Mouse (Mus musculus): ENCODE results near the gene Eaf2. TPM values are rescaled to one million over a fixed set of nuclear protein-coding genes. Genes with fewer than 3 reads are reported as not detected.

Gene Eaf2
- total RNA-seq (2014; rRNA removed): 0.28 and 0.67 TPM in 2 replicates
- 0.28 and 0.29 TPM in 2 replicates for polyA plus RNA-seq (2012; rRNA removed)

DNA sequence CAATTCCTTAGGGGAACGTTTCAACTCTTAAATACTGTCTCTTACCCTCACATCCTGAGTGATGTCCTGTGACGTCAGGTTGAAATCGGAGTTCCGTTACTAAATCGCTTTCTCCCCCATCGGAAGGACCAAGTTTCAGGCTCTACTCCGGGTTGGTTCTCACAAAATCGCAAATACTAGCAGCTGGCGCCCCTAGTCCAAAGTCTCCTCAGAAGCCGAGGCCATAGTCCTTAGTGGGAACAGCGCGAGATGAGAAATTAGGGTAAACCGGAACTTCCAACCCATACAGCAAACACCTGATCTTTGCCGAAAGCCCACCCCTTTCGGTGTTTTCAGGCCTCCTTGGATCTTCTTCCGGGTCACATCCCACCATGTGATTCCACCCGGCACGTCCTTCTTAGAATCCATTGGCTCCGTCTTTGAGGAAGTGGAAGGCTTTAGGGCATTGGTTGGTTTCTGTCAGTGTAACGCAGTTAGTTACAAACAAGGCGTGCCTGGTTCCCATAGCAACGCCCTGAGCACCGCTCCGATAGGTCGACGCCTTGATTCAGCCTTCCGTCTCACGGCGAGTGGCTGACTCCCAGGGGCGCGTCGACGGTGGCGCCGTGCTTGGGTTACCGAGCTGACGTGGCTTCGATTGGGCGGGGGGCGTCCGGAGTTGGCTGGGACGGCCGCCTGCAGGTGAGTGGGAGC, at the start of gene Eaf2, which contains the start of gene Golgb1:
Gene Eaf2, minus strand, starts transcription at position 421 of the 693 bp plus-strand sequence.
Gene Golgb1, plus strand, starts transcription at position 558 of the 693 bp plus-strand sequence.
- TF ChIP-seq CTCF (IDR thresholded peaks at IDR 0.05; ENCODE audit: low read depth, low read length) (no peak), POLR2A (IDR thresholded peaks at IDR 0.05; ENCODE audit: extremely low read depth, insufficient read depth, low read length) (peak; percentile 56)

DNA sequence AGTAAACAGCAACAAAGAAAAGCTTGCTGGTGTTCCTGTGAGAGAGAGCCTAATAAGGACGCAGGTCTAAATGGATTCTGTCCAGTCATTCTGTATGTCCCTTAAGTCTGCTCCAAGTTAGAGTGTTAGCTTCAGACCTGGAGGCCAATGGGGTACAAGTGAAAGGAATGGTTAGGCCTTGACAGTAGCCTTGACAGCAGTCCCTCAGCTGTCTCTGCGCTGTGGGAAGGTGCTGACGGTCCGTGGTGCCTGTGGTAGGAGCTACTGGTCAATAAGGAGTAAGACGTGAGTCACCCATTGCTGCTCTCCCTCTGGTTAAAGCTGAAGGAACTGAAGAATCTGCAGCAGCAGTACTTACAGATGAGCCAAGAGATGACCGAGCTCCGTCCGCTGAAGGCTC, 49.5 kb upstream of the Eaf2 start:
- Histone ChIP-seq H3K27ac (replicated peaks; ENCODE audit: insufficient read depth, low read depth, low read length) (no peak overlapping the region), H3K9ac (ENCODE audit: low read depth, low read length) (no peak overlapping the region), H3K4me3 (ENCODE audit: insufficient read depth, low read depth, low read length) (no peak overlapping the region), H3K27me3 (ENCODE audit: control insufficient read depth, insufficient read depth, low read length) (no peaks in the 10 kb centered on the region), H3K79me2 (ENCODE audit: control insufficient read depth, insufficient read depth, low read length) (no peaks in the 10 kb centered on the region), H3K36me3 (ENCODE audit: control insufficient read depth, insufficient read depth, low read length) (peaks cover 58% of the 10 kb centered on the region), H3K4me1 (ENCODE audit: control insufficient read depth, insufficient read depth, low read length) (no peaks in the 10 kb centered on the region)
- WGBS: 95% methylated on average over 8 of the region's 8 CpGs
- no peak for DNase-seq (ENCODE audit: extremely low read depth, low read depth, low spot score)
- TF ChIP-seq CTCF (IDR thresholded peaks at IDR 0.05; ENCODE audit: low read depth, low read length): no peak
- TF ChIP-seq POLR2A (IDR thresholded peaks at IDR 0.05; ENCODE audit: extremely low read depth, insufficient read depth, low read length): no peak

More for the DNA sequence above, at the start of gene Eaf2, which contains the start of gene Golgb1:
- peak within 1 kb of the TSS; percentile 90 for H3K9ac ChIP-seq (ENCODE audit: low read depth, low read length)
- under 1% methylated on average over 43 of the region's 43 CpGs for WGBS
- peak within 1 kb of the TSS; percentile 82 for H3K4me3 ChIP-seq (ENCODE audit: insufficient read depth, low read depth, low read length)
- no peaks in the 10 kb centered on the region for H3K27me3 ChIP-seq (ENCODE audit: control insufficient read depth, insufficient read depth, low read length)
- peaks cover 15% of the 10 kb centered on the region; the same call in 1 of the 2 replicates for H3K79me2 ChIP-seq (ENCODE audit: control insufficient read depth, insufficient read depth, low read length)
- peak; percentile 100 for DNase-seq (ENCODE audit: extremely low read depth, low read depth, low spot score)
- H3K4me1 ChIP-seq (ENCODE audit: control insufficient read depth, insufficient read depth, low read length): peaks cover 10% of the 10 kb centered on the region
- peaks cover 3% of the 10 kb centered on the region; the same call in 1 of the 2 replicates for H3K36me3 ChIP-seq (ENCODE audit: control insufficient read depth, insufficient read depth, low read length)
- peak within 1 kb of the TSS; percentile 81 for H3K27ac ChIP-seq (replicated peaks; ENCODE audit: insufficient read depth, low read depth, low read length)

DNA sequence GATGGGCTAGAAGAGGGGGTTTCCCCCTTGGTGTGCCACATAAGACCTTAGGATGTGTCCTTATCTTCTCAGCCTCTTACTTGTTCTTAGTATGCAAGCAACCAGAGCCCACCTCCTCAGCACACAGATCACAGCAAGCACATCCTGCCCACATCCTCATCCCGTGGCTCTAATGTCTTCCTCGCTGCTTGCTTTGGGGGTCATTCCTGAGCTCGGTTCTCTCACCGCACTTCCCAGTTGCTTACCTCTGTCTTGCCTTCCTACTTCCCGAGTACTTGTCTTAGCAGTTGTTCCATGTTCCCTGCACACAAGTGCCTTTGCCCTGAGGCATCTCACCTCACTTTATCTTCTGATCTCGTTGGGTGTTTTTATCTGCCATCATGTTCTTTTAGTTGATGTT, 47.2 kb upstream of the Eaf2 start:
- TF ChIP-seq POLR2A (IDR thresholded peaks at IDR 0.05; ENCODE audit: extremely low read depth, insufficient read depth, low read length) (no peak), CTCF (IDR thresholded peaks at IDR 0.05; ENCODE audit: low read depth, low read length) (no peak)
- H3K27me3 ChIP-seq (ENCODE audit: control insufficient read depth, insufficient read depth, low read length): no peaks in the 10 kb centered on the region
- no peak overlapping the region for H3K27ac ChIP-seq (replicated peaks; ENCODE audit: insufficient read depth, low read depth, low read length)
- no peak overlapping the region for H3K9ac ChIP-seq (ENCODE audit: low read depth, low read length)
- H3K4me3 ChIP-seq (ENCODE audit: insufficient read depth, low read depth, low read length): no peak overlapping the region
- H3K36me3 ChIP-seq (ENCODE audit: control insufficient read depth, insufficient read depth, low read length): peaks cover 56% of the 10 kb centered on the region
- H3K4me1 ChIP-seq (ENCODE audit: control insufficient read depth, insufficient read depth, low read length): no peaks in the 10 kb centered on the region
- DNase-seq (ENCODE audit: extremely low read depth, low read depth, low spot score): no peak
- H3K79me2 ChIP-seq (ENCODE audit: control insufficient read depth, insufficient read depth, low read length): no peaks in the 10 kb centered on the region
- WGBS: 87% methylated on average over 6 of the region's 6 CpGs

DNA sequence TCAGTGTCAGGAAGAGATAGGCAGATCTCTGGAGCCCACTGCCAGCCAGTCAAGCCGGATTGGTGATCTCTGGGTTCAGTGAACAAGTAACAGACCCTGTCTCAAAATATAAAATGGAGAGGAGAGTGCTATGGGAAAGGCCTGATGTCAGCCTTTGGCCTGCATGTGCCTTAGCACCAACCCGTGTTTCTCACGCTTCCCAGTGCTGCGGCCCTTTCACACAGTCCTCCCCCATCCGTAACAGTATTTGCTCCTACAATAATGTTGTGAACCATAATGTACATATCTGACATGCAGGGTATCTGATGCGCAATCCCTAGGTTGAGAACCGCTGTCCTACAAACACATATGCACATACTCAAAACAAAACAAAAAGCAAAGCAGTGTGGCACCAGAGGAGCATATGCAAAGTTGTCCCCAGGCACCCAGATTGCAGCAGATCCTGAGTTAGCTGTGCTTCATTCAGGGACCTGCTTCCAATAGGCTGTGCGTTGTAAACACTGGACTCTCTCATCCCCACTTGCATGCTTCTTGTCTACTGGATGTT, 46.3 kb upstream of the Eaf2 start:
- Histone ChIP-seq H3K9ac (ENCODE audit: low read depth, low read length) (no peak overlapping the region), H3K79me2 (ENCODE audit: control insufficient read depth, insufficient read depth, low read length) (no peaks in the 10 kb centered on the region), H3K4me3 (ENCODE audit: insufficient read depth, low read depth, low read length) (no peak overlapping the region), H3K36me3 (ENCODE audit: control insufficient read depth, insufficient read depth, low read length) (peaks cover 50% of the 10 kb centered on the region), H3K27me3 (ENCODE audit: control insufficient read depth, insufficient read depth, low read length) (no peaks in the 10 kb centered on the region), H3K4me1 (ENCODE audit: control insufficient read depth, insufficient read depth, low read length) (no peaks in the 10 kb centered on the region), H3K27ac (replicated peaks; ENCODE audit: insufficient read depth, low read depth, low read length) (no peak overlapping the region)
- 96% methylated on average over 8 of the region's 8 CpGs for WGBS
- TF ChIP-seq CTCF (IDR thresholded peaks at IDR 0.05; ENCODE audit: low read depth, low read length) (no peak), POLR2A (IDR thresholded peaks at IDR 0.05; ENCODE audit: extremely low read depth, insufficient read depth, low read length) (no peak)
- DNase-seq (ENCODE audit: extremely low read depth, low read depth, low spot score): no peak

DNA sequence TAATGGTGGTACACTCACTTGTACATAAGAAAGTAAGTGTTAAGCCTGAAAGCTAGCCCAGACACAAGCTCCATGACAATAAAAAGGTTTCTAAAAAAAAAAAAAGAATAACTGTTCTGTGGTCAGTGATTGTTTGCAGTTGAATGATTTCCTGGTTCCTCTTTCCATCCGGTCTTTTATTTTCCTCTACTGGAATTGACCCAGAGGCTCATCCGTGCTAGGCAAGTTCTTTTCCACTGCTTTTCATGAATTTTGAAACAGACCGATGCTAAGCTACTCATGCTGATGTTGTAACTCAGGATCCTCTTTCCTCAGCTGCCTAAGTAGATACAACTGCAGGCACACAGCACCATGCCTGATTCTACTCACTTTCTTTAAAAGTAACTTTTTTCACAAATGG, 45.6 kb upstream of the Eaf2 start:
- DNase-seq (ENCODE audit: extremely low read depth, low read depth, low spot score): no peak

DNA sequence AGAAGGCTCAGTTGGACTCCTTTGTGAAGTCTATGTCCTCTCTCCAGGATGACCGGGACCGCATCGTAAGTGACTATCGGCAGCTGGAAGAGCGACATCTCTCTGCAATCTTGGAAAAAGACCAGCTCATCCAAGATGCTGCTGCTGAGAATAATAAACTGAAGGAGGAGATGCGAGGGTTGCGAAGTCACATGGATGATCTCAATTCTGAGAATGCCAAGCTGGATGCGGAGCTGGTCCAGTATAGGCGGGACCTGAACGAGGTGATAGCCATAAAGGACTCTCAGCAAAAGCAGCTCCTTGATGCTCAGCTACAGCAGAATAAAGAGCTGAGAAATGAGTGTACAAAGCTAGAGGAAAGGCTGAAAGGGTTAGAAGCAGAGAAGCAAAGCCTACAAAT, 43.7 kb upstream of the Eaf2 start:
- WGBS: 98% methylated on average over 10 of the region's 10 CpGs
- H3K9ac ChIP-seq (ENCODE audit: low read depth, low read length): no peak overlapping the region
- H3K27me3 ChIP-seq (ENCODE audit: control insufficient read depth, insufficient read depth, low read length): no peaks in the 10 kb centered on the region
- H3K79me2 ChIP-seq (ENCODE audit: control insufficient read depth, insufficient read depth, low read length): no peaks in the 10 kb centered on the region
- H3K4me3 ChIP-seq (ENCODE audit: insufficient read depth, low read depth, low read length): no peak overlapping the region
- peaks cover 45% of the 10 kb centered on the region for H3K36me3 ChIP-seq (ENCODE audit: control insufficient read depth, insufficient read depth, low read length)
- TF ChIP-seq CTCF (IDR thresholded peaks at IDR 0.05; ENCODE audit: low read depth, low read length) (no peak), POLR2A (IDR thresholded peaks at IDR 0.05; ENCODE audit: extremely low read depth, insufficient read depth, low read length) (no peak)
- no peak for DNase-seq (ENCODE audit: extremely low read depth, low read depth, low spot score)
- no peaks in the 10 kb centered on the region for H3K4me1 ChIP-seq (ENCODE audit: control insufficient read depth, insufficient read depth, low read length)
- no peak overlapping the region for H3K27ac ChIP-seq (replicated peaks; ENCODE audit: insufficient read depth, low read depth, low read length)

More for the DNA sequence above, 45.6 kb upstream of the Eaf2 start:
- Histone ChIP-seq H3K4me1 (ENCODE audit: control insufficient read depth, insufficient read depth, low read length) (no peaks in the 10 kb centered on the region), H3K79me2 (ENCODE audit: control insufficient read depth, insufficient read depth, low read length) (no peaks in the 10 kb centered on the region), H3K27ac (replicated peaks; ENCODE audit: insufficient read depth, low read depth, low read length) (no peak overlapping the region), H3K4me3 (ENCODE audit: insufficient read depth, low read depth, low read length) (no peak overlapping the region), H3K27me3 (ENCODE audit: control insufficient read depth, insufficient read depth, low read length) (no peaks in the 10 kb centered on the region), H3K36me3 (ENCODE audit: control insufficient read depth, insufficient read depth, low read length) (peaks cover 44% of the 10 kb centered on the region), H3K9ac (ENCODE audit: low read depth, low read length) (no peak overlapping the region)
- 66% methylated on average over 3 of the region's 3 CpGs for WGBS
- TF ChIP-seq POLR2A (IDR thresholded peaks at IDR 0.05; ENCODE audit: extremely low read depth, insufficient read depth, low read length) (no peak), CTCF (IDR thresholded peaks at IDR 0.05; ENCODE audit: low read depth, low read length) (no peak)
